Mouse (Mus musculus) liver, embryonic 15.5 days (tissue): ENCODE data around the gene Ccs. TPM values are rescaled to one million over a fixed set of nuclear protein-coding genes. Genes with fewer than 3 reads are reported as not detected.
"Not testable (repeated sequence)": the region's sequence is repeated elsewhere in the genome, so short reads cannot be mapped to it uniquely, and the experiment has no call there.

ENCODE experiments used
- ATAC-seq: fragments of 200-750 bp; cut with Nextera tagmentation; 2 replicates; pipeline ENCODE4 v1.8.0; 2017; ENCODE audit warnings: moderate number of reproducible peaks, mild to moderate bottlenecking, moderate library complexity; ENCODE audit not compliant: insufficient read depth
- H3K27ac ChIP-seq: fragments of 300-500 bp; sonication (generic); replicated peaks from 2 replicates; pipeline ENCODE4 v1.5.1; 2015; ENCODE audit warnings: mild to moderate bottlenecking, inconsistent platforms
- H3K27me3 ChIP-seq: fragments of 300-500 bp; sonication (generic); 2 replicates; pipeline ENCODE4 v1.6.1; 2015; ENCODE audit warnings: mild to moderate bottlenecking, inconsistent platforms
- H3K36me3 ChIP-seq: fragments of 300-500 bp; sonication (generic); replicated peaks from 2 replicates; pipeline ENCODE4 v1.6.1; 2015; ENCODE audit warnings: moderate library complexity, mild to moderate bottlenecking, inconsistent platforms
- H3K4me1 ChIP-seq: fragments of 300-500 bp; sonication (generic); replicated peaks from 2 replicates; pipeline ENCODE4 v1.6.1; 2015; ENCODE audit warnings: inconsistent platforms
- H3K4me2 ChIP-seq: fragments of 300-500 bp; sonication (generic); 2 replicates; pipeline ENCODE4 v1.6.1; 2015; ENCODE audit warnings: moderate library complexity, mild to moderate bottlenecking, inconsistent platforms
- H3K4me3 ChIP-seq: fragments of 300-500 bp; sonication (generic); replicated peaks from 2 replicates; pipeline ENCODE4 v1.5.1; 2015; ENCODE audit warnings: mild to moderate bottlenecking, inconsistent platforms
- H3K9ac ChIP-seq: fragments of 300-500 bp; sonication (generic); 2 replicates; pipeline ENCODE4 v1.6.1; 2015; ENCODE audit warnings: moderate library complexity, mild to moderate bottlenecking, inconsistent platforms
- H3K9me3 ChIP-seq: fragments of 300-500 bp; sonication (generic); replicated peaks from 2 replicates; pipeline ENCODE4 v1.6.1; 2016; ENCODE audit warnings: inconsistent platforms
- WGBS: fragments of 180-500 bp; shearing (Covaris S2); methylation state at CpG from one replicate; pipeline ENCODE4 v1.1.7; 2015; ENCODE audit warnings: mixed read lengths; ENCODE audit not compliant: insufficient replicate concordance; 5-methylcytosine and 5-hydroxymethylcytosine counted together
- polyA plus RNA-seq: library from polyadenylated mRNA; unstranded; fragments of >200 nt; fragmentation: Nextera tagmentation; extraction: Ambion mirVana; gene quantifications from 2 replicates; pipeline ENCODE4 v1.2.1, GENCODE M21; 2015

Gene Ccs
- polyA plus RNA-seq: 52.4 and 61.9 TPM in 2 replicates

GRCm38 (mm10) chr19:4839149-4839548, at the start of gene Ccs, which contains the start of gene Ccdc87:
TSS of gene Ccs (minus strand) at chr19:4839332.
TSS of gene Ccdc87 (plus strand) at chr19:4839366.
- Histone ChIP-seq H3K27me3 (peaks cover 44% of the 10 kb centered on the region), H3K36me3 (no peaks in the 10 kb centered on the region), H3K9ac (peak within 1 kb of the TSS; percentile 76), H3K4me1 (peaks cover 48% of the 10 kb centered on the region), H3K4me3 (peak within 1 kb of the TSS; percentile 67), H3K27ac (peak within 1 kb of the TSS; percentile 79), H3K4me2 (peak within 1 kb of the TSS; percentile 96), H3K9me3 (no peaks in the 10 kb centered on the region)
- under 1% methylated on average over 25 of the region's 25 CpGs for WGBS
- peak; percentile 97 for ATAC-seq

- Histone ChIP-seq H3K4me1 (peaks cover 57% of the 10 kb centered on the region), H3K27me3 (no peaks in the 10 kb centered on the region), H3K9me3 (no peaks in the 10 kb centered on the region), H3K27ac (peak overlapping the region; percentile 70), H3K4me3 (no peak overlapping the region), H3K9ac (peak overlapping the region; percentile 35; the same call in 1 of the 2 replicates), H3K4me2 (peak overlapping the region; percentile 23), H3K36me3 (peaks cover 42% of the 10 kb centered on the region)
- peak; percentile 89 for ATAC-seq
- 38% methylated on average over 4 of the region's 4 CpGs for WGBS
These were observed 44.8 kb upstream of the Ccs start for GRCm38 (mm10) chr19:4883961-4884360.

DNA sequence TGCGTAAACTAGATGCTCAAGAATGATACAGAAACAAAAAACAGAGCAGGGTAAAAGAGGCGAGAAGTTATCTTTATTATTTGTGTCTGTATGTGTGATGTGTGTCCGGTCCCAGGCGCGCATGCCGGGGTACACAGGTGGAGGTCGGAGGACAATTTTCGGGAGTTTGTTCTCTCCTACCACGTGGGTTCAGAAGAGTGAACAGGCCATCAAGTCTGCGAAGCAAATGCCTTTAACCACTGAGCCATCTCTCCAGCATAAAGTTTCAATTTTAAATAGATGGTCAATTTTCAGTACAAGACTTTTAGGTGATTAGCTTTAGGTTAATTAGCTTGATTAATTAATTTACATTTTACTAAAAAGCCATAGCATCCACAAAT, 40.2 kb upstream of the Ccs start:
- Histone ChIP-seq H3K4me1 (peaks cover 70% of the 10 kb centered on the region), H3K9ac (peak overlapping the region; percentile 92)
- no peak for ATAC-seq

GRCm38 (mm10) chr19:4878405-4879323, 39.5 kb upstream of the Ccs start, which contains the start of gene Zdhhc24:
TSS of gene Zdhhc24 (plus strand) at chr19:4878668.
- peak within 1 kb of the TSS; percentile 87 for H3K4me3 ChIP-seq
- H3K27ac ChIP-seq: peak within 1 kb of the TSS; percentile 88
- H3K27me3 ChIP-seq: peaks cover 33% of the 10 kb centered on the region
- peaks cover 64% of the 10 kb centered on the region for H3K4me1 ChIP-seq
- H3K9me3 ChIP-seq: no peaks in the 10 kb centered on the region
- H3K4me2 ChIP-seq: peak within 1 kb of the TSS; percentile 95
- ATAC-seq: peak; percentile 99
- peak within 1 kb of the TSS; percentile 92 for H3K9ac ChIP-seq
- WGBS: under 1% methylated on average over 52 of the region's 52 CpGs
- peaks cover 32% of the 10 kb centered on the region for H3K36me3 ChIP-seq

More for the DNA sequence above, 40.2 kb upstream of the Ccs start:
- peak overlapping the region; percentile 87 for H3K4me3 ChIP-seq
- H3K27ac ChIP-seq: peak overlapping the region; percentile 88
- H3K36me3 ChIP-seq: peaks cover 38% of the 10 kb centered on the region
- H3K27me3 ChIP-seq: peaks cover 29% of the 10 kb centered on the region
- H3K4me2 ChIP-seq: peak overlapping the region; percentile 95
- 46% methylated on average over 10 of the region's 10 CpGs for WGBS
- H3K9me3 ChIP-seq: no peaks in the 10 kb centered on the region

- Histone ChIP-seq H3K9ac (peak within 1 kb of the TSS; percentile 92), H3K4me2 (peak within 1 kb of the TSS; percentile 95), H3K27me3 (peaks cover 39% of the 10 kb centered on the region), H3K27ac (peak within 1 kb of the TSS; percentile 88), H3K9me3 (no peaks in the 10 kb centered on the region), H3K36me3 (peaks cover 27% of the 10 kb centered on the region), H3K4me3 (peak within 1 kb of the TSS; percentile 87), H3K4me1 (peaks cover 56% of the 10 kb centered on the region)
- no peak for ATAC-seq
- WGBS: 8% methylated on average over 17 of the region's 17 CpGs
These were observed 38.7 kb upstream of the Ccs start, which contains the start of gene Actn3 for GRCm38 (mm10) chr19:4877785-4878184. TSS of gene Actn3 (minus strand) at chr19:4877909.

DNA sequence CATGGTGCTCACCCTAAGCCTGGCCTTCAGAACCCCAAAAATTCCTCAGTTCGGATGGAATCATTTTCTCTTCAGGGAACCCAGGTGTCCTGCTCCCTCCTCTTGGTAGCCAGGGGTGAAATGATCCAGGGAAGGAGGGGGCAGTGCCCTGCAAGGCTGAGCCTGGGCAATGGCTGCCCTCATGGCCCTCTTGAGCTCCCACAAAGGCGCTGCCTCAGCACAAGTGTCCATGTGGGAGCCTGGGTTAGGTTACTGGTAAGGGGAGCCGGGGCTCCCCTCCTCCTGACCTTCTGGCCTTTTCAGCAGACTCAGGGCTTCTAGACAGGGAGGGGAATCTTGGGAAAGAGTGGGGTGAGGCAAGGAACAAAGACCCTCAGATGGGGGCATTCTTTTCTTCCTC, 37.6 kb upstream of the Ccs start:
- Histone ChIP-seq H3K36me3 (peaks cover 17% of the 10 kb centered on the region), H3K4me2 (no peak overlapping the region), H3K9me3 (no peaks in the 10 kb centered on the region)

GRCm38 (mm10) chr19:4876241-4876640, 37.1 kb upstream of the Ccs start:
- Histone ChIP-seq H3K4me3 (no peak overlapping the region), H3K9me3 (no peaks in the 10 kb centered on the region), H3K4me1 (peaks cover 41% of the 10 kb centered on the region), H3K27ac (no peak overlapping the region), H3K4me2 (no peak overlapping the region), H3K9ac (no peak overlapping the region), H3K36me3 (peaks cover 12% of the 10 kb centered on the region), H3K27me3 (peaks cover 49% of the 10 kb centered on the region)
- no peak for ATAC-seq
- 53% methylated on average over 4 of the region's 4 CpGs for WGBS

More for the DNA sequence above, 37.6 kb upstream of the Ccs start:
- H3K4me3 ChIP-seq: no peak overlapping the region
- H3K9ac ChIP-seq: no peak overlapping the region
- peaks cover 49% of the 10 kb centered on the region for H3K27me3 ChIP-seq
- no peak for ATAC-seq
- 65% methylated on average over 3 of the region's 3 CpGs for WGBS
- peaks cover 46% of the 10 kb centered on the region for H3K4me1 ChIP-seq
- no peak overlapping the region for H3K27ac ChIP-seq

DNA sequence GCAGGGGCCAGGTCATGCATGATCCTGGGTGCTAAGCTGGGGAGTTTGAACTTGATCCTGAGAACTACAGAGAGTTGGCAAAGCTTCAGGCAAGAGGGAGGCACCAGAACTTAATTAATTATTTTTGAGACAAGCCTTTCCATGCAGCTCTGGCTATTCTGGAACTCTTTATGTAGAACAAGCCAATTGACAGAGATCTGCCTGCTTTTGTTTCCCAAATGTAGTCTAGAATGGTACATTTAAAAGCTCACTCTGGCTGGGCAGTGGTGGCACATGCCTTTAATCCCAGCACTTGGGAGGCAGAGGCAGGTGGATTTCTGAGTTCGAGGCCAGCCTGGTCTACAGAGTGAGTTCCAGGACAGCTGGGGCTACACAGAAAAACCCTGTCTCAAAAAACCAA, 35.5 kb upstream of the Ccs start:
- 76% methylated on average over 1 of the region's 1 CpGs for WGBS
- Histone ChIP-seq H3K27me3 (peaks cover 58% of the 10 kb centered on the region), H3K4me1 (peaks cover 33% of the 10 kb centered on the region)
- not testable (repeated sequence) for H3K27ac ChIP-seq, H3K4me2 ChIP-seq, ATAC-seq, H3K9ac ChIP-seq, H3K9me3 ChIP-seq, H3K36me3 ChIP-seq, H3K4me3 ChIP-seq

DNA sequence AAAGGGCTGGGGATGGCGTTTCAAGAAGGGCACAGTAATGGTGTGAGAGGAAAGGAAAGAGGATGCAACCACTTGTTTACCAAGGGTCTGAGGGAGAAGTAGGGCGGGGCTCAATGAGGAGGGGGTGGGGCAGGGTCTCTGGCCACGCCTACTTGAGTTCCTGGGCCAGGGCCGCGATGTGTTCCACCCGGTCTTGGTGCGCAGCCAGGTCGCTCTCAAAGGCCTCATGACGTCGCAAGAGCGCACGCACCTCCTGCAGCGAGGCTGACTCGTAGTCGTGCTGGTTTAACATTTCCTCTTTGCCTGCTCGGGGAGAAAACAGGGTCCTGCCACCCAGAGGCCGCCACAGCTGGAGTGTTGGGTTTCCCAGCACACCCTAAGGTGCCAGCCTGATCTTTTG, 26.0 kb upstream of the Ccs start:
- Histone ChIP-seq H3K9me3 (no peaks in the 10 kb centered on the region), H3K27me3 (peaks cover 80% of the 10 kb centered on the region), H3K36me3 (no peaks in the 10 kb centered on the region), H3K4me2 (peak overlapping the region; percentile 39), H3K4me1 (peaks cover 29% of the 10 kb centered on the region), H3K4me3 (no peak overlapping the region), H3K9ac (no peak overlapping the region), H3K27ac (no peak overlapping the region)
- no peak for ATAC-seq
- 5% methylated on average over 17 of the region's 17 CpGs for WGBS

DNA sequence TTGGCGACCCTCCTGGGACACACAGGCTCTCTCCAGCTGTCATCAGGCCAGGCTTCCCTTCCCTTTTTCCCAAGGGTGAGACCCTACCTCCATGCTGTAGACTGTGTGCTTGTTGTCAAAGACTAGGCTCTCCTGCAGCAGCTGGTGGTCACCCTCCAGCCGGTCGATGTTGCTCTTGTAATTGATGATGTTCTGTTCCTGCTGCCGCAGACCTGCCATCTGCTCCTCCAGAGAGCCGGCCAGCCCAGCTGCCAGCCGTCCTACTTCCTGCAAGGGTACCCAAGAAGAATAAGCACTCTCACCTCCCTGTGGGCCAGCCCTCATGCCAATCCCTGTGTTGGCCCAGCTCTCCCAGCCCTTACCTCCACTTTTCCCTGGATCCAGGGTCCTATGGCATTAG, 23.9 kb upstream of the Ccs start:
- H3K4me1 ChIP-seq: peaks cover 41% of the 10 kb centered on the region
- H3K9me3 ChIP-seq: no peaks in the 10 kb centered on the region
- no peak overlapping the region for H3K4me3 ChIP-seq
- peaks cover 68% of the 10 kb centered on the region for H3K27me3 ChIP-seq
- no peak for ATAC-seq
- H3K9ac ChIP-seq: no peak overlapping the region
- H3K36me3 ChIP-seq: no peaks in the 10 kb centered on the region
- 68% methylated on average over 6 of the region's 6 CpGs for WGBS
- no peak overlapping the region for H3K4me2 ChIP-seq
- no peak overlapping the region for H3K27ac ChIP-seq

DNA sequence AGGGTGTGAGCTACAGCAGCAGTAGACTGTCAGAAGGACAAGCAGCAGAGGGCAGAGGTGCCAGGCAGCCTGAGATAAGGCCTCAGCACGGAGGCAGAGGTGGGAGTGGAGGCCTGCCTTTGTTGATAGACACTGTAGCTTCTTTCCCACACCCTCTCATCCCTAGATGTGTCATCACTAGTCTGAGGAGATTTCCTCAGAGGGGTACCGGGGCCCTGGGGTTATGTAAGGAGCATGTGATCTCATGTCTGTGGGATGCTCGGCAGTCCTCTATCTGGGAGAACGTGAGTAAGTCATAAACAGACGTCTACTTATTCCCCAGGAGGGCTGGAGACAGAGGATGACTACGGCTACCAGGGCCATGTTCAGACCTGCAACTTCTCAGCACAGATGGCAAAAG, 19.9 kb upstream of the Ccs start:
- H3K9me3 ChIP-seq: no peaks in the 10 kb centered on the region
- peak overlapping the region; percentile 56 for H3K9ac ChIP-seq
- WGBS: 28% methylated on average over 6 of the region's 6 CpGs
- H3K27ac ChIP-seq: peak overlapping the region; percentile 92
- peak overlapping the region; percentile 41 for H3K4me3 ChIP-seq
- peak; percentile 99 for ATAC-seq
- peak overlapping the region; percentile 66 for H3K4me2 ChIP-seq
- peaks cover 59% of the 10 kb centered on the region for H3K4me1 ChIP-seq
- H3K27me3 ChIP-seq: peaks cover 71% of the 10 kb centered on the region
- H3K36me3 ChIP-seq: no peaks in the 10 kb centered on the region
